Mouse (Mus musculus) olfactory bulb, adult 2 months (tissue): ENCODE data around the gene Tmem50a. TPM values are rescaled to one million over a fixed set of nuclear protein-coding genes. Genes with fewer than 3 reads are reported as not detected.

Source experiments
- H3K27ac ChIP-seq: fragments of 200-500 bp; 2 replicates; pipeline ENCODE4 v1.5.1; 2012; ENCODE audit warnings: low read depth, low read length; ENCODE audit not compliant: insufficient read depth
- H3K4me1 ChIP-seq: fragments of 200-500 bp; 2 replicates; pipeline ENCODE4 v1.6.1; 2012; ENCODE audit warnings: low read length; ENCODE audit not compliant: control insufficient read depth, insufficient read depth
- H3K4me3 ChIP-seq: fragments of 200-500 bp; 2 replicates; pipeline ENCODE4 v1.5.1; 2012; ENCODE audit warnings: mild to moderate bottlenecking, low read depth, low read length, moderate library complexity; ENCODE audit not compliant: insufficient read depth
- CTCF ChIP-seq: fragments of 200-500 bp; IDR thresholded peaks from 2 replicates; pipeline ENCODE4 v1.5.1; 2012; ENCODE audit warnings: low read depth, mild to moderate bottlenecking, low read length, moderate library complexity; ENCODE audit not compliant: insufficient read depth
- POLR2A ChIP-seq: fragments of 200-500 bp; IDR thresholded peaks from 2 replicates; pipeline ENCODE4 v1.6.1; 2012; ENCODE audit warnings: mild to moderate bottlenecking, low read depth, low read length, moderate library complexity; ENCODE audit not compliant: insufficient read depth
- WGBS: fragments of 180-500 bp; shearing (Covaris S2); methylation state at CpG from one replicate; pipeline ENCODE4 v1.1.7; 2018; 5-methylcytosine and 5-hydroxymethylcytosine counted together
- polyA plus RNA-seq: library from polyadenylated mRNA; stranded (reverse); fragments of >200 nt; gene quantifications from 2 replicates; pipeline ENCODE4 v1.2.4, GENCODE M21; 2012; ENCODE audit warnings: low replicate concordance; ENCODE audit not compliant: missing spikeins, insufficient read depth, insufficient read length

Tmem50a gene
- polyA plus RNA-seq, 1 experiment: not detected

GRCm38 (mm10) chr4:134892096-134892495 is 22.7 kb downstream of the Tmem50a start:
- TF ChIP-seq CTCF: no peak
- no peak for TF ChIP-seq POLR2A
- H3K27ac ChIP-seq: no peak overlapping the region
- 76% methylated on average over 6 of the region's 6 CpGs for WGBS
- H3K4me3 ChIP-seq: no peak overlapping the region
- H3K4me1 ChIP-seq: no peaks in the 10 kb centered on the region

DNA sequence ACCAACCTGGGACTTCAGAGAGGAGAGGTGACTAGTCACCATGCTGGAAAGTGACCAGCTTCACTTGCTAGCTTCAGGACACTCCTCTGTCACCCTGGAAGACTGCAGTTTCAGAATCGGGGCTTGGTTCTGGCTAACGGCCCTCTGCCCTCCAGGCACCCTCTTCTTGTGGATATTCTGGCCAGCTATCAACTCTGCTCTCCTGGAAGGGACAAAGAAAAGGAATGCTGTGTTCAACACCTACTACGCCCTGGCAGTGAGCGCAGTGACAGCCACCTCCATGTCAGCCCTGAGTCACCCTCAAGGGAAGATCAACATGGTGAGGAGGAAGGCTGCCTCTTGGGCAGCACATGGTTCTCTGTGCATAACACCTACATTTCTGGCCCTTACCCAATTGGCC is 30.5 kb downstream of the Tmem50a start:
- no peak overlapping the region for H3K4me3 ChIP-seq
- H3K27ac ChIP-seq: no peak overlapping the region
- 90% methylated on average over 4 of the region's 4 CpGs for WGBS
- H3K4me1 ChIP-seq: peaks cover 5% of the 10 kb centered on the region
- no peak for TF ChIP-seq CTCF
- no peak for TF ChIP-seq POLR2A

DNA sequence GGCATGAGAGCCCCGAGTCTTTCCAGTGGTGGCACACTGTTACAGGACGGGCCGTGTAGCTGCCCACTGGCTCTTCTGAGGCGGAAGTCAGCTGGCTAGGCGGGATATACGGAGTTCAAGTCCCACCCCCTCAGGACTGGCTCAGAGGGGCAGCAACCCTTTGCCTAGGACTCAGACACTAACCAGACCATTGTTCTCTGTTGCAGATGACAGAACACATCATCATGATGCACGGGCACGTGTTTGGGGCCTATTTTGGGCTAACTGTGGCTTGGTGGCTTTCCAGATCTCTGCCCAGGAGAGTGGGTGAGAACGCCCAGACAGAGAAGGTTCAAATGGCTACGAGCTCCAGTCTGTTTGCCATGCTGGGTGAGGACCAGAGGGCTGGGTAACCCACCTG is 31.0 kb downstream of the Tmem50a start:
- H3K4me3 ChIP-seq: no peak overlapping the region
- TF ChIP-seq POLR2A (no peak), CTCF (no peak)
- H3K27ac ChIP-seq: no peak overlapping the region
- WGBS: 86% methylated on average over 10 of the region's 10 CpGs
- H3K4me1 ChIP-seq: peaks cover 5% of the 10 kb centered on the region

DNA sequence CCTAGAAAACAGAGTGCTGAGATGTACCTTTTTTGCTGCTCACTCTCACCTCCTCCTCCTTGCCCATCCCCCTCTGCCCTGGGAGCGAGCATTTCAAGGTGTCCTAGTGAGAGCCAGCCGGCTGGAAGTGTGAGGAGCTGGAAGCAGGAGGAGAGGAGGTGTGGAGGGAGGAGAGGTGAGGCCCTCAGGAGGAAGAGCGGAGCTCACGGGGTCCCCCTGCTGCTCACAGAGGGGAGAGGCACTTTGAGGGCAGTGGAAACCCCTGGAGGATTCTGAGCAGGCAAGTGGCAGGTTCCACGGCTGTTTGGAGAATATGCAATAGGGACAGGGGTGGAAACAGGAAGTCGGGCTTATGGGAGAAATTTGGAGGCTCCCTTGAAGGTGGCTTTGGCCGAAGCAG is 31.6 kb downstream of the Tmem50a start:
- H3K4me1 ChIP-seq: peaks cover 5% of the 10 kb centered on the region
- WGBS: 37% methylated on average over 7 of the region's 7 CpGs
- H3K27ac ChIP-seq: no peak overlapping the region
- no peak for TF ChIP-seq POLR2A
- TF ChIP-seq CTCF: peak; percentile 52; the same call in 1 of the 2 replicates
- no peak overlapping the region for H3K4me3 ChIP-seq

GRCm38 (mm10) chr4:134880041-134880440 is 34.8 kb downstream of the Tmem50a start:
- peaks cover 5% of the 10 kb centered on the region for H3K4me1 ChIP-seq
- 38% methylated on average over 6 of the region's 6 CpGs for WGBS
- TF ChIP-seq POLR2A: no peak
- peak; percentile 9; the same call in 1 of the 2 replicates for TF ChIP-seq CTCF
- no peak overlapping the region for H3K27ac ChIP-seq
- no peak overlapping the region for H3K4me3 ChIP-seq

- TF ChIP-seq CTCF: peak; percentile 74; the same call in 1 of the 2 replicates
- TF ChIP-seq POLR2A: no peak
- H3K4me3 ChIP-seq: peak overlapping the region; percentile 23
- WGBS: 4% methylated on average over 17 of the region's 17 CpGs
- no peak overlapping the region for H3K27ac ChIP-seq
- H3K4me1 ChIP-seq: peaks cover 5% of the 10 kb centered on the region
Observed at GRCm38 (mm10) chr4:134879410-134879981, 35.3 kb downstream of the Tmem50a start.

- peaks cover 5% of the 10 kb centered on the region for H3K4me1 ChIP-seq
- no peak overlapping the region for H3K27ac ChIP-seq
- 85% methylated on average over 9 of the region's 9 CpGs for WGBS
- H3K4me3 ChIP-seq: no peak overlapping the region
- TF ChIP-seq CTCF (no peak), POLR2A (no peak)
Observed at GRCm38 (mm10) chr4:134876171-134876570, 38.7 kb downstream of the Tmem50a start.

GRCm38 (mm10) chr4:134871950-134872349 is 42.9 kb downstream of the Tmem50a start:
- TF ChIP-seq CTCF: no peak
- no peak for TF ChIP-seq POLR2A
- 73% methylated on average over 2 of the region's 2 CpGs for WGBS
- H3K4me1 ChIP-seq: no peaks in the 10 kb centered on the region
- no peak overlapping the region for H3K4me3 ChIP-seq
- H3K27ac ChIP-seq: no peak overlapping the region

DNA sequence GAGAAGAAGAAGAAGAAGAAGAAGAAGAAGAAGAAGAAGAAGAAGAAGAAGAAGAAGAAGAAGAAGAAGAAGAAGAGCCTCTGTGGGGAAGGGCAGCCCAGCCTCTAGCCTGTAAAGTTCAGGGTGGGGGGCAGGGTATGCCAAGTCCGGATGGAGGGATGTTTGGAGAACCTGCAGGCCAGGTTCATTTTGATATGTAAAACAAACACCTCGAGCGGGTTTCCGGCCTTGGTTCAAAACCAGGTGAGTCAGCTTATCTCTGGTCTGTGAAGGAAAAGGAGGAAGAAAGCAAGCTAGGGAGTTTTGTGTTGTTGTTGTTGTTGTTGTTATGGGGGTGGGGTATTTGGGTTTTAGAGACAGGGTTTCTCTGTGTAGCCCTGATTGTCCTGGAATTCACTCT is 43.3 kb downstream of the Tmem50a start:
- Histone ChIP-seq H3K27ac (no peak overlapping the region), H3K4me3 (no peak overlapping the region), H3K4me1 (no peaks in the 10 kb centered on the region)
- 75% methylated on average over 4 of the region's 4 CpGs for WGBS
- no peak for TF ChIP-seq CTCF
- no peak for TF ChIP-seq POLR2A
